Mouse (Mus musculus): ENCODE results near the gene Siglece.

The Siglece gene

GRCm38 (mm10) chr7:43625794-43626422, 34.1 kb downstream of the Siglece start:
- no peak for DNase-seq (ENCODE audit: low spot score)

GRCm38 (mm10) chr7:43625065-43625464, 34.9 kb downstream of the Siglece start:
- DNase-seq (ENCODE audit: low spot score), result no peak

GRCm38 (mm10) chr7:43623819-43624218, 36.1 kb downstream of the Siglece start:
- DNase-seq (ENCODE audit: low spot score), result no peak

GRCm38 (mm10) chr7:43622927-43623326, 37.0 kb downstream of the Siglece start:
- no peak for DNase-seq (ENCODE audit: low spot score)

GRCm38 (mm10) chr7:43613816-43614551, 46.0 kb downstream of the Siglece start:
- DNase-seq (ENCODE audit: low spot score), result no peak

GRCm38 (mm10) chr7:43608316-43608824, 51.6 kb downstream of the Siglece start:
- DNase-seq (ENCODE audit: low spot score), result no peak

- no peak for DNase-seq (ENCODE audit: low spot score)
Measured at GRCm38 (mm10) chr7:43607743-43608287, 52.1 kb downstream of the Siglece start.

- no peak for DNase-seq (ENCODE audit: low spot score)
Measured at GRCm38 (mm10) chr7:43606896-43607742, 52.8 kb downstream of the Siglece start, which contains the start of gene Zfp819. Zfp819 (plus strand) TSS chr7:43607169.

- DNase-seq (ENCODE audit: low spot score), result no peak
Measured at GRCm38 (mm10) chr7:43601884-43602283, 58.1 kb downstream of the Siglece start.
